Mouse (Mus musculus) mature B cell (primary cell): Measurements from ENCODE around the gene Sgk1.

Experiments
- in situ Hi-C: fragments of 300-500 bp; cut with MboI; formaldehyde crosslinking; loops from 2 replicates; pipeline ENCODE4 v1.14.3; 2019

Sgk1 gene

DNA sequence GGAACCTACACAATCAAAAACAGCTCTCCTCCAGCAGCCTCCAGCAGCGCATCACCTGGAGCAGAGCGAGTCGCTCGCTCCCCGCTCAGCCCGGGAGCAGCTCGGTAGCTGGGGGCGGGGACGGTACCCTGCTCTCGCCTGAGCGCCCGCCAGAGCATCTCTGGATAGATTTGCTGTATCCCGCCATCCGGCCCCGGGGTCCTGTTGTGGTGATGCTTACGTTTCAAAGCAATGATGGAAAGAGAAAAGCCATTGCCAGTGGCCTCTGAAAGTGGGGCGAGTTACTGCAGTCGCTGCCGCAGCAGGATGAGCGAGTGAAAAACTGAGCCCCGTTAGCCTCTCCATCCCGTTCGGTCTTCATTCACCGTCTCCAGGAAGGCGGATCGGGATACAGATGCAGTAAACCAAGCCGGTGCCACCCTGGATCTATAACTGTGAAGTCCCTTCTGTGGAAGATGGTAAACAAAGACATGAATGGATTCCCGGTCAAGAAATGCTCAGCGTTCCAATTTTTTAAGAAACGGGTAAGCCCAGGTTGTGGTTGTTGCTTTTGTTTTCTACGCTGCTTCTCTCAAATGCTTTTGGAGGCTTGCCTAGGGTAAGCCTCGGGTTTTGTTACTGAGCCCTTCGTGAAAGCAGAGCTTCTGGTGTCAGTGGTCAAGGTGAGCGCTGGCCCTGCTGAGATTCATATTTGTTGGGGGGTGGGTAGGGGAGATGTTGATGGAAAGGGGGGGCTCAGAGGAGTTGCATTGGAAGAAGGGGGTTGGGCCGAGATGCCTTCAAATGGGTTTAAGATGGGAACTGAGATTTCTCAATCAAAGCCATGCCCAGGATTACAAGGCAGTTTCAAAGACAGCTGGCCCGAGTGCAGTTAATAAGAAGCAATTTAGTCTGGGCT, at the start of gene Sgk1:
Gene Sgk1, plus strand, starts transcription at position 1 of the 898 bp plus-strand sequence.
- in situ Hi-C loops = no loop called here

GRCm38 (mm10) chr10:21832282-21832681, 49.7 kb upstream of the Sgk1 start:
- in situ Hi-C loops = no loop called here

- in situ Hi-C loops = no loop called here
These were observed 48.2 kb upstream of the Sgk1 start for GRCm38 (mm10) chr10:21833757-21834156.

- in situ Hi-C loops = no loop called here
These were observed 46.9 kb upstream of the Sgk1 start for GRCm38 (mm10) chr10:21835077-21835476.

GRCm38 (mm10) chr10:21839248-21840155, 42.5 kb upstream of the Sgk1 start:
- in situ Hi-C loops = no loop called here

DNA sequence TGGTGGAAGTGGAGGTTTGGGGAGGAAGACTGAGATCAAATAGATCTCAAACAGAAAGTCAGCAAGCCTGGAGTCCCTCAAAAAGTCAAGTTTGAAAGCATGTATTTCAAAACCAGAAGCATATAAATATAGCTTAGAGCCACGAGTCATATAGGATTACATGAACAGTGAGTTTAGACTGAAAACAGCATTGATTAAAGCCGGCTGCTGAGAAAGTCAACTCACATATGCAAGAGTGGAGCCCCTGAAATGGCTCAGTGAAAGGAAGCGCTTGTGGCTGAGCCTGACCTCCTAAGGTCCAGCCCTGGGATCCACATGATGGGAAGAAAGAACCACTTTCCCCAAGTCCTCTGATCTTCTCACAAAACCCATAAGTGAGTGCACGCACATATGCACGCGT, 38.7 kb upstream of the Sgk1 start:
- in situ Hi-C loops = no loop called here

DNA sequence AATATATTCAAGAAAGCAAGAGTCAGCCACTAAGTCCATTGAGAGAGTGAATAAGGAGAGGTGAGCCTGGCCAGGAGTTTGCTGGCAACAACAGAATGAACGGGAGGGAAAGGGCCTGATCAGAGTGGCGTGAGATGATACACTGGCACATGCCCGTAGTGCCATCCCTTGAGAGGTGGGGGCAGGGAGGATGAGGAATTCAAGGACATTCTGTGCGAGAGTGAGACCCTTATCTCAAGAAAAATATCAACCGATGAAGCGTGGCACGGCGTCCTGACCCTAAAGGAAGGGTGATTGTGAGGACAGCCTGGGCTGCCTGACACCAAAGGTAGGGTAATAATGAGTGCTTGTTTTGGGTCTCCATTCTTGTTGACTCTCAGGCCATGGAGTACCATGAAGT, 38.1 kb upstream of the Sgk1 start:
- in situ Hi-C loops = no loop called here

DNA sequence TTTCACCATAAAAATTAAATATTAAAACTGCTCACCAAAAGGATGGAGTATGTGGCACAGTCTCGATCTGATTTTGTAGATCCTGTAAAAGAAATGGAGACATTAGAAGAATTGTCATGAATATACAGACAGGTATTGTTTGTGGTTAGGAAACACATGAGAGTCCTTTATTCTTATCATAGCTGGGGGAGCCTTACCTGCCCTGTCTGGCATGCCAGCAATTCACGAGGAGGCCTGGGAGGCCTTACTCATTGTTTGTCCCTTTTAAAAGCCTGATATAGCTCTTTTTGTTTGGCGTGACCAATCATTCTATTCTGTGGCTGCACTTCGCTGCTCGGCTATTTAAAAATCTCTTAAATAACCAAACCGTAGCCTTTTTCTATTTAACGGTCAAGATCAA, 37.6 kb upstream of the Sgk1 start:
- in situ Hi-C loops = no loop called here

DNA sequence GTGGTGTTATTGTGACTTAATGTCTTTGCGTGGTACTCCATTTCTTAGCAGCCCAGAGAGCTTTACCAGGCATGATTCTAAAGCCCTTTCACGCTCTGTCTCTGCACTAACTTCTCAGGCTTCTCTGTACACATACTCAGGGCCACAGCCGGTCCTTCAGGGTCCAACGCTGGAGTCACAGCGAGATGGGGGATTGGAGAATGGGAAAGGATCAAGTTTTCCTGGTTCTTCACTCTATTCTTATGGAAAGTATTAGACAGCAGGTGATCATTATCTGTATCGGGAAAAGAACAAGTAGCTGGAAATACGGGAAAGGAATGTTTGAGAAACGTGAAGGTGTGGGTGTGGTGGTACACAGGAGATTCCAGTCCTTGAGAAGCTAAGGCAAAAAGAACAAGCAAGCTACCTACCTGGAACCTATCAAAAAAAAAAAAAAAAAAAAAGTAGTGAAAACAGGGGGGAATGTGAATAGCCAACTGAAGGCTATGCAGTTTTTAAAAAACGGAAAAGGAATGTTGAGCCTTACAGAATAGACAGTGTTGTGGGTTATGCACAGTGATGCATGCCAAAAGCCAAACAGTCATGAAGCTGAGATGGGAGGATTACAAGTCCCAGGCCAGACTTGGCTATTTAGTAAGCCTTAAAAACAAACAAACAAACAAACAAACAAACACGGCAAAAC, 36.2 kb upstream of the Sgk1 start:
- in situ Hi-C loops = no loop called here

DNA sequence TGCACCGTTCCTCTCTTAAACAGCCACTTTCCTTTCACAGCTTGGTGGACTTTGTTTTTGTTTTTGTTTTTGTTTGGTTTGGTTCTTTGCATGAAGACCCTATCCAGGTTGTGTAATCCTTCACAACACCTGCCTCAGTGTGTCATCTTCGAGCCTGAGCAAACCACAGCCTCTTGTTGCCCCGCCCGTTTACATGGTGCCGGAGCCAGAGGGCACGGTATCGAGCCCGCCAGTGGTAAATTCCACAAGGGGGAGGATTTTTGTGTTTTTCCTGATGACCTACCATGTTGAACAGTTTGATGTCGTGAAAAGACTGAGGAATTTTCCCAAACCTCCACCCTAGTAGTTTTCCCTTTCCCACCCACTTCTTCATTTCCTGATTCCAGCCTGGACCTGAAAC, 35.6 kb upstream of the Sgk1 start:
- in situ Hi-C loops = no loop called here

- in situ Hi-C loops = no loop called here
These were observed 34.8 kb upstream of the Sgk1 start for GRCm38 (mm10) chr10:21847026-21847820.

GRCm38 (mm10) chr10:21847931-21848670, 33.9 kb upstream of the Sgk1 start:
- in situ Hi-C loops = no loop called here

GRCm38 (mm10) chr10:21849251-21849650, 32.7 kb upstream of the Sgk1 start:
- in situ Hi-C loops = no loop called here

- in situ Hi-C loops = no loop called here
These were observed 31.7 kb upstream of the Sgk1 start for GRCm38 (mm10) chr10:21850330-21850729.

- in situ Hi-C loops = no loop called here
These were observed 28.9 kb upstream of the Sgk1 start for GRCm38 (mm10) chr10:21853122-21853521.

DNA sequence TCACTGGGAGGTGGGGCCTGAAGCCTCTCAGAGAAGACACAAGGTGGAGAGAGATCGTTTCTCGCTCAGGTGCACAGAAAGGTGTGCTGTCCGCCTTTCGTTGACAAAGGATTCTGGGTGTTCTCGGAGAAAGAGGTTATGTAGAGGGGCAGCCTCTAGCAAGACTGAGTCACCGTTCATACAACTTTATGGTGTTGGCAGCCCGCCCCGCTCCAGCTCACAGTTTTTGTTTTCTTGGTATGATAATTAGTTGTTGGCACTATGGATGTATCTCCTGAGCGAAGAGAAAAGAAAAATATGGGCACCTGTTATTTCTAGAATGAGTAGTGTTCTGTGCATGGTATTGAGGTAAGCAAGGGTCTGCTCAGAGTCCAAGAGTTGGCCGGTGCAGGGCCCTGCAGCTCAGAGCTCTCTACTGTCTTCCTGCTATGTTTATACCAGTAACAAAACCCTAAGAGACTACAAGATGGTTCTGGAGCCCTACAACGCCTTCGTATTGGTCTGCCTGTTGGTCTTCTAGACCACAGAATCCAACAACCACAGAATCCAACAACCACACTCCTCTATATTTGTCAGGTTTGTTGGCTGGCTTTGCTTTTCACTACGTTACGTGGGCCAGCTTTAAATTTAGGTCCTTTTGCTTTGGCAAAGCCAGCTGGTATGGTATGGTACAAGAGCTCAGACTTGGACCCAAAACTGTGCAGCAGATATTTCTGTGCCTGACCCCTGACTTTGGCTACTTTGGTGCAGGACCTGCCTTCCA, 28.2 kb upstream of the Sgk1 start:
- in situ Hi-C loops = no loop called here

GRCm38 (mm10) chr10:21855338-21855737, 26.6 kb upstream of the Sgk1 start:
- in situ Hi-C loops = no loop called here

GRCm38 (mm10) chr10:21857676-21858075, 24.3 kb upstream of the Sgk1 start:
- in situ Hi-C loops = no loop called here

DNA sequence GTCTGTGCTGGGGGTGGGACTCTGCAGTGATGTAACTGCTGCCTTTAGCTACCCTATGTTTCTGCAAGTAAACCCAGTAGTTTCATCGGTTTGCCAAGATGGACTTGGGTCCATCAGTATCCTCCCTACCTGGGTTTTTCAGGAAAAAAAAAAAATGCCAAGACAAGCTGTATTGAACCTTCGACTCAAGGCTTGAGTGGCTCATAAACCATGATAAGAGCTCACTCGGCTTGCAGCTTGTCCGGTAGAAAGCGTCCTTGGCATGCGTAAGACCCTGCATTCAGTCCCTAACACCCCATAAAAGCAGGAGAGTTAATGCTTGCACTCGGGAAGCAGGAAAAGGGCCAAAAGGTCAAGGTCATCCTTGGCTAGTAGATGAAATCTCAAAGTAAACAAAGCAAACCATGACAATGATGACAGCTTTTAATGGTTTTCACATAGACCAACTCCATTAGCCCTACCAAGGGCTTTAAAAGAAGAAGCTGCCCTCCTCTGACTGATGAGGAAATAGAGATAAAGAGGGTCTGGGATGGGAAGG, 23.5 kb upstream of the Sgk1 start:
- in situ Hi-C loops = no loop called here

DNA sequence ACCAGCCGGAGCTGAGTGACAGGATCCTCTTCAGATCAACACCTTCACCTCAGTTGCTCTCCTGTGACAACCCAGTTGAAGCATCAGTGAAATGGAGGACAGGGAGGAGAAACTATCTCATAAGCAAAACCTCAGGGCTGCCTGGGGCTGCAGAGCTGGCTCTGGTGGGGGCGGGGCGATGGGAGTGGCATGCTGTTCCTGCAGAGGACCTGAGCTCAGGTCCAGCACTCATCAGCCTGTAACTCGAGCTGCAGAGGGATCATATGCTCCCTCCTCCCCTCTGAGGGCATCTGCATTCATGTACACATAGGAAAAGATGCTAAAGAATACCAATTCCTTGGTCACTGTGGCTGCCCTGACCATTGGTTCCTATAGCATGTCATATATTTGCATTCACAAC, 15.5 kb upstream of the Sgk1 start:
- in situ Hi-C loops = no loop called here
